Mouse (Mus musculus) stomach, embryonic 16.5 days (tissue): Measurements from ENCODE around the gene Tmem131l. TPM values are rescaled to one million over a fixed set of nuclear protein-coding genes. Genes with fewer than 3 reads are reported as not detected.

Source experiments
- ATAC-seq: fragments of 200-750 bp; cut with Nextera tagmentation; 2 replicates; pipeline ENCODE4 v1.8.0; 2017; ENCODE audit warnings: moderate number of reproducible peaks, moderate TSS enrichment; ENCODE audit not compliant: insufficient read depth, low FRiP score
- H3K27ac ChIP-seq: fragments of 300-500 bp; sonication (generic); 2 replicates; pipeline ENCODE4 v1.5.1; 2014; ENCODE audit warnings: low read length
- H3K27me3 ChIP-seq: fragments of 300-500 bp; sonication (generic); 2 replicates; pipeline ENCODE4 v1.6.1; 2014; ENCODE audit warnings: low read length, control low read depth, mixed read lengths; ENCODE audit not compliant: control insufficient read depth, insufficient read depth
- H3K36me3 ChIP-seq: fragments of 300-500 bp; sonication (generic); 2 replicates; pipeline ENCODE4 v1.6.1; 2014; ENCODE audit warnings: low read length; ENCODE audit not compliant: control insufficient read depth, insufficient read depth
- H3K4me1 ChIP-seq: fragments of 300-500 bp; sonication (generic); 2 replicates; pipeline ENCODE4 v1.6.1; 2014; ENCODE audit warnings: low read length, control low read depth, mixed read lengths; ENCODE audit not compliant: control insufficient read depth, insufficient read depth
- H3K4me2 ChIP-seq: fragments of 300-500 bp; sonication (generic); 2 replicates; pipeline ENCODE4 v1.6.1; 2014; ENCODE audit warnings: low read depth, low read length, mixed read lengths
- H3K4me3 ChIP-seq: fragments of 300-500 bp; sonication (generic); replicated peaks from 2 replicates; pipeline ENCODE4 v1.5.1; 2014; ENCODE audit warnings: mild to moderate bottlenecking, low read length
- H3K9ac ChIP-seq: fragments of 300-500 bp; sonication (generic); 2 replicates; pipeline ENCODE4 v1.6.1; 2014; ENCODE audit warnings: low read length
- H3K9me3 ChIP-seq: fragments of 300-500 bp; sonication (generic); replicated peaks from 2 replicates; pipeline ENCODE4 v1.6.1; 2016; ENCODE audit warnings: low read length, control low read depth; ENCODE audit not compliant: control insufficient read depth
- WGBS: fragments of 180-500 bp; shearing (Covaris S2); extraction: QIAGEN DNeasy Blood & Tissue Kit; methylation state at CpG from one replicate; pipeline ENCODE4 v1.1.7; 2014; 5-methylcytosine and 5-hydroxymethylcytosine counted together
- polyA plus RNA-seq: library from polyadenylated mRNA; unstranded; fragments of >200 nt; fragmentation: Nextera tagmentation; extraction: Ambion mirVana; gene quantifications from 2 replicates; pipeline ENCODE4 v1.2.1, GENCODE M21; 2015

Gene Tmem131l
- polyA plus RNA-seq, 1 experiment from 2014 or later = 41.7 TPM

GRCm38 (mm10) chr3:83978497-83979410, 61.2 kb downstream of the Tmem131l start:
- 61% methylated on average over 4 of the region's 4 CpGs for WGBS
- Histone ChIP-seq H3K4me1 (peaks cover 32% of the 10 kb centered on the region), H3K36me3 (no peaks in the 10 kb centered on the region), H3K4me3 (no peak overlapping the region), H3K27ac (peak overlapping the region; percentile 59), H3K9me3 (no peaks in the 10 kb centered on the region), H3K27me3 (no peaks in the 10 kb centered on the region), H3K4me2 (no peak overlapping the region), H3K9ac (no peak overlapping the region)
- peak; percentile 57 for ATAC-seq

GRCm38 (mm10) chr3:83977817-83978216, 62.2 kb downstream of the Tmem131l start:
- no peak for ATAC-seq
- Histone ChIP-seq H3K27me3 (no peaks in the 10 kb centered on the region), H3K9ac (no peak overlapping the region), H3K4me1 (peaks cover 32% of the 10 kb centered on the region), H3K9me3 (no peaks in the 10 kb centered on the region), H3K27ac (peak overlapping the region; percentile 60), H3K36me3 (no peaks in the 10 kb centered on the region), H3K4me3 (no peak overlapping the region), H3K4me2 (no peak overlapping the region)
- 37% methylated on average over 3 of the region's 3 CpGs for WGBS

GRCm38 (mm10) chr3:83976161-83976560, 63.8 kb downstream of the Tmem131l start:
- H3K27me3 ChIP-seq = no peaks in the 10 kb centered on the region
- no peaks in the 10 kb centered on the region for H3K9me3 ChIP-seq
- H3K4me3 ChIP-seq = no peak overlapping the region
- H3K36me3 ChIP-seq = no peaks in the 10 kb centered on the region
- 85% methylated on average over 3 of the region's 3 CpGs for WGBS
- peaks cover 29% of the 10 kb centered on the region for H3K4me1 ChIP-seq
- no peak overlapping the region for H3K27ac ChIP-seq
- H3K4me2 ChIP-seq = no peak overlapping the region
- no peak overlapping the region for H3K9ac ChIP-seq
- ATAC-seq = no peak

- WGBS = 70% methylated on average over 2 of the region's 2 CpGs
Measured at GRCm38 (mm10) chr3:83973339-83973738, 66.6 kb downstream of the Tmem131l start.

GRCm38 (mm10) chr3:83970629-83971028, 69.3 kb downstream of the Tmem131l start:
- no peak overlapping the region for H3K9ac ChIP-seq
- H3K4me1 ChIP-seq = peaks cover 13% of the 10 kb centered on the region; the same call in 1 of the 2 replicates
- H3K4me2 ChIP-seq = no peak overlapping the region
- no peak overlapping the region for H3K4me3 ChIP-seq
- no peak overlapping the region; the same call in 1 of the 2 replicates for H3K27ac ChIP-seq
- H3K27me3 ChIP-seq = no peaks in the 10 kb centered on the region
- 69% methylated on average over 1 of the region's 1 CpGs for WGBS
- H3K36me3 ChIP-seq = no peaks in the 10 kb centered on the region
- H3K9me3 ChIP-seq = no peaks in the 10 kb centered on the region
- ATAC-seq = no peak

More at GRCm38 (mm10) chr3:83973339-83973738, 66.6 kb downstream of the Tmem131l start:
- no peak for ATAC-seq
- no peak overlapping the region for H3K9ac ChIP-seq
- no peak overlapping the region for H3K4me3 ChIP-seq
- H3K27me3 ChIP-seq = no peaks in the 10 kb centered on the region
- no peak overlapping the region for H3K4me2 ChIP-seq
- no peaks in the 10 kb centered on the region for H3K9me3 ChIP-seq
- peaks cover 21% of the 10 kb centered on the region for H3K4me1 ChIP-seq
- no peaks in the 10 kb centered on the region for H3K36me3 ChIP-seq
- H3K27ac ChIP-seq = no peak overlapping the region

- no peaks in the 10 kb centered on the region for H3K9me3 ChIP-seq
- H3K4me2 ChIP-seq = no peak overlapping the region
- no peak overlapping the region for H3K27ac ChIP-seq
- no peak overlapping the region for H3K4me3 ChIP-seq
- 84% methylated on average over 4 of the region's 4 CpGs for WGBS
- peaks cover 9% of the 10 kb centered on the region; the same call in 1 of the 2 replicates for H3K4me1 ChIP-seq
- H3K27me3 ChIP-seq = no peaks in the 10 kb centered on the region
- no peaks in the 10 kb centered on the region for H3K36me3 ChIP-seq
- H3K9ac ChIP-seq = no peak overlapping the region
- no peak for ATAC-seq
Measured at GRCm38 (mm10) chr3:83969081-83969480, 70.9 kb downstream of the Tmem131l start.

GRCm38 (mm10) chr3:83967791-83968190, 72.2 kb downstream of the Tmem131l start:
- H3K36me3 ChIP-seq = no peaks in the 10 kb centered on the region
- H3K27ac ChIP-seq = no peak overlapping the region
- H3K4me2 ChIP-seq = no peak overlapping the region
- no peak overlapping the region for H3K9ac ChIP-seq
- no peak for ATAC-seq
- no peak overlapping the region for H3K4me3 ChIP-seq
- no peaks in the 10 kb centered on the region for H3K9me3 ChIP-seq
- WGBS = 91% methylated on average over 3 of the region's 3 CpGs
- peaks cover 13% of the 10 kb centered on the region; the same call in 1 of the 2 replicates for H3K4me1 ChIP-seq
- no peaks in the 10 kb centered on the region for H3K27me3 ChIP-seq

- Histone ChIP-seq H3K36me3 (no peaks in the 10 kb centered on the region), H3K4me1 (peaks cover 9% of the 10 kb centered on the region; the same call in 1 of the 2 replicates), H3K27me3 (no peaks in the 10 kb centered on the region), H3K4me3 (no peak overlapping the region), H3K9ac (no peak overlapping the region), H3K4me2 (no peak overlapping the region), H3K27ac (no peak overlapping the region), H3K9me3 (no peaks in the 10 kb centered on the region)
- 89% methylated on average over 2 of the region's 2 CpGs for WGBS
- no peak for ATAC-seq
Measured at GRCm38 (mm10) chr3:83965333-83965732, 74.6 kb downstream of the Tmem131l start.

- Histone ChIP-seq H3K4me3 (no peak overlapping the region), H3K9ac (no peak overlapping the region), H3K36me3 (peaks cover under 1% of the 10 kb centered on the region; the same call in 1 of the 2 replicates), H3K4me2 (no peak overlapping the region), H3K27me3 (no peaks in the 10 kb centered on the region), H3K9me3 (no peaks in the 10 kb centered on the region), H3K4me1 (peaks cover 4% of the 10 kb centered on the region; the same call in 1 of the 2 replicates), H3K27ac (no peak overlapping the region)
- 75% methylated on average over 5 of the region's 5 CpGs for WGBS
- ATAC-seq = no peak
Measured at GRCm38 (mm10) chr3:83963705-83964104, 76.3 kb downstream of the Tmem131l start.
